Mouse (Mus musculus) heart, embryonic 13.5 days (tissue): ENCODE measurements around the gene Riok2. TPM values are rescaled to one million over a fixed set of nuclear protein-coding genes. Genes with fewer than 3 reads are reported as not detected.

Experiments used
- ATAC-seq: fragments of 200-750 bp; cut with Nextera tagmentation; 2 replicates; pipeline ENCODE4 v1.8.0; 2017; ENCODE audit warnings: moderate TSS enrichment; ENCODE audit not compliant: insufficient number of reproducible peaks, low FRiP score, low TSS enrichment; ENCODE audit errors: extremely low read depth
- H3K27ac ChIP-seq: fragments of 300-500 bp; sonication (generic); replicated peaks from 2 replicates; pipeline ENCODE4 v1.5.1; 2015; ENCODE audit warnings: moderate library complexity, mild to moderate bottlenecking, inconsistent platforms
- H3K27me3 ChIP-seq: fragments of 300-500 bp; sonication (generic); replicated peaks from 2 replicates; pipeline ENCODE4 v1.6.1; 2015; ENCODE audit warnings: mild to moderate bottlenecking, inconsistent platforms
- H3K36me3 ChIP-seq: fragments of 300-500 bp; sonication (generic); 2 replicates; pipeline ENCODE4 v1.6.1; 2015; ENCODE audit warnings: mild to moderate bottlenecking, inconsistent platforms
- H3K4me1 ChIP-seq: fragments of 300-500 bp; sonication (generic); 2 replicates; pipeline ENCODE4 v1.6.1; 2015; ENCODE audit warnings: inconsistent platforms
- H3K4me2 ChIP-seq: fragments of 300-500 bp; sonication (generic); 2 replicates; pipeline ENCODE4 v1.6.1; 2015; ENCODE audit warnings: inconsistent platforms, mild to moderate bottlenecking, moderate library complexity
- H3K4me3 ChIP-seq: fragments of 300-500 bp; sonication (generic); 2 replicates; pipeline ENCODE4 v1.5.1; 2015; ENCODE audit warnings: moderate library complexity, mild to moderate bottlenecking, inconsistent platforms
- H3K9ac ChIP-seq: fragments of 300-500 bp; sonication (generic); 2 replicates; pipeline ENCODE4 v1.6.1; 2015; ENCODE audit warnings: inconsistent platforms, mild to moderate bottlenecking, moderate library complexity
- H3K9me3 ChIP-seq: fragments of 300-500 bp; sonication (generic); 2 replicates; pipeline ENCODE4 v1.6.1; 2016; ENCODE audit warnings: inconsistent platforms
- WGBS: fragments of 180-500 bp; shearing (Covaris S2); methylation state at CpG from one replicate; pipeline ENCODE4 v1.1.7; 2015; ENCODE audit warnings: mixed read lengths; 5-methylcytosine and 5-hydroxymethylcytosine counted together
- polyA plus RNA-seq: library from polyadenylated mRNA; unstranded; fragments of >200 nt; fragmentation: Nextera tagmentation; extraction: Ambion mirVana; gene quantifications from 2 replicates; pipeline ENCODE4 v1.2.1, GENCODE M21; 2015

Gene Riok2
- polyA plus RNA-seq, 1 experiment from 2014 or later: 20.7 TPM

DNA sequence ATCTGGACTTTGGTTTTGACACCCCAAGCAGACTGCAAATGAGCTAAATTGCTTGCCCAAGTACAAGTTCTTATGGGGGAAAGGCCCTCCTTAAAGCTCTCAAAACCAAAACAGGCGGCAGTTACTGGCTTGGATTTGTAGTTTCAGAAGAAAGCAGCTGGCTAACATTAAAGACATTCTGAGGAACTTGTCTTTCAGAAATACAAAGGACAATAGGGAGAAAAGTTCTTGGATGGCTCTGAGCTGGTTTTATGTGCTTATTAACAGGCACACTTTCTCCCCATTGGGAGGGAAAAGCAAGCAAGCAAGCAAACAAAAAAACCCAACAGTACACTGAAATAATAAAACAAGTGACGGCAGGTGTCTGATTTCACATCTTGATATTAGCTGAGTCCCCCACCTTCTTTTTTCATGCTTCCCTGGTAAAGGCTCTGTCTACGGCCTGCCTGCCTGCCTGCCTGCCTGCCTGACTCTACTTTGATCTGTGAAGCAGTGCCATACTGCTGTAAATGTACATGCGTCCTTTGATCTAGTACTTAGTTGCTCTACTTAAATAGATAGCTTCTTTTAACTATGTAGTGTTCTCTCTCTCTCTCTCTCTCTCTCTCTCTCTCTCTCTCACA is 67.9 kb downstream of the Riok2 start:
- Histone ChIP-seq H3K4me3 (no peak overlapping the region), H3K27me3 (no peaks in the 10 kb centered on the region), H3K27ac (no peak overlapping the region), H3K9ac (no peak overlapping the region), H3K9me3 (no peaks in the 10 kb centered on the region), H3K4me1 (peaks cover 6% of the 10 kb centered on the region; the same call in 1 of the 2 replicates), H3K36me3 (no peaks in the 10 kb centered on the region), H3K4me2 (no peak overlapping the region)
- WGBS: 42% methylated on average over 4 of the region's 4 CpGs
- no peak for ATAC-seq

DNA sequence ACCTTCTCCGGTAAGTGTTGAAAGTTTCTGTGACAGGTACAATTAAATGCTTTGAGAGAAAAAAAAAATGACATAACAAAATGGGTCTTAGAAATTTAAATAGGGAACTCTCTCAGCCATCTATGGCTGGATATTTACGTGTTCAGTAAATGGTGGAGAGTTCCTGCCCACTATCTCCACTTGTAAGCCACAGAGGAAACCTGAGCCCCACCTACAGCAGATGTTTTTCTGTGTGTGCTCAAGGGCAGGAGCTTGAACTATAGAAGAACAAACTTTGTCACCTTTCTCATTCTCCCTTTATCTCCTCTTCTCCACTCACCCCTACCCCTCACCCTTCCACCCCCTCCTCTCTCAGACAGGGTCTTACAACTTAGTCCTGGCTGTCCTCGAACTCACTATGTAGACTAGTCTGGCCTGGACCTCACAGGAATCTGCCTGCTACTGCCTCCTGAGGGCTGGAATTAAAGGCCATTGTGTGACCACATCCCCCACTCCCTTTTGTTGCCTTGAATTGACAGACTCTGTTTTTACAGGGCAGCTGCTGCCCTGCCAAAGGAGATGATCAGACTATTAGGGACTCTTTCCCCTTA is 70.3 kb downstream of the Riok2 start:
- no peaks in the 10 kb centered on the region for H3K27me3 ChIP-seq
- no peak overlapping the region for H3K27ac ChIP-seq
- H3K4me1 ChIP-seq: peaks cover 8% of the 10 kb centered on the region
- no peaks in the 10 kb centered on the region for H3K9me3 ChIP-seq
- no peak for ATAC-seq
- no peak overlapping the region for H3K4me2 ChIP-seq
- H3K4me3 ChIP-seq: no peak overlapping the region
- H3K9ac ChIP-seq: no peak overlapping the region
- no peaks in the 10 kb centered on the region for H3K36me3 ChIP-seq
- WGBS: 73% methylated on average over 3 of the region's 3 CpGs

Other genes with a start within 250 kb of the Riok2 start
- gene Lix1, start 28.4 kb downstream of the Riok2 start, polyA plus RNA-seq: 2.6 and 3.5 TPM in 2 replicates